Mouse (Mus musculus): ENCODE measurements around the gene Runx1.

DNA sequence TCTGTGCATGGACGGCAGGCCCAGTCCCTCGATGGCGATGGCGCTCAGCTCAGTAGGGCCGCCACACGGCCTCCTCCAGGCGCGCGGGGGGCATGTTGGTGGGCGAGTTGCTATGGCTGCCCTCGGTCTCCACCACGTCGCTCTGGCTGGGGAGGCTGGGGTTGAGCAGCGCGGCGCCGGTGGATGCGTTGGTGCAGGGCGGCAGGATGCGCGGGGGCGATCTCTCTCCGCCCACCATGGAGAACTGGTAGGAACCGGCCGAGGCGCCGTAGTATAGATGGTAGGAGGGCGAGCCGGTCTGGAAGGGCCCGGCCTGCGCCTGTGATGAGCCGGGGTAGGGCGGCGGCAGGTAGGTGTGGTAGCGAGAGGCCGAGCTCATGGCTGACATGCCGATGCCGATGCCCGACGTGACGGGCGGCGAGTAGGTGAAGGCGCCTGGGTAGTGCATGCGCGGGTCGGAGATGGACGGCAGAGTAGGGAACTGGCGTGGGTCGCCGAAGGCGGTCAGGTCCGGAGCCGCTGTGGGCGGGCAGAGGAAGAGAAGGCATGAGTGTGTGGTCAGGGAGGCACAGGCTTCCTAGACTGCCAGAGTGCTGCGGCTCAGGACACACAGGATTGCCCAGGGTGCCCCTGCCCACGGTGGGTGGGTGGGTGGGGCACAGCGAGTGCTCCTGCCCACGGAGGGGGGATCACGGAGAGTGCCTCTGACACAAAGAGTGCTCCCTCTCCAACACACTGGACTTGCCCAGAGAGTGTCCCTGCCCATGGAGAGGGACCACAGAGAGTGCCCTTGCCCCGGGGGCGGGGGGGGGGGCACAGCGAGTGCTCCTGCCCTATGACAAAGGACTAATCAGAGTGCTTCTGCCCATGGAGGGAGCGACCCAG is 220.1 kb downstream of the Runx1 start:
- no peak for TF ChIP-seq GATA1 (IDR thresholded peaks at IDR 0.05; ENCODE audit: borderline replicate concordance, low read length)
- no peak for TF ChIP-seq FLI1 (IDR thresholded peaks at IDR 0.05; ENCODE audit: low read length)

Data from megakaryocyte, embryonic 14.5 days (primary cell).